Mouse (Mus musculus): ENCODE measurements around the gene Gm28035. TPM values are rescaled to one million over a fixed set of nuclear protein-coding genes. Genes with fewer than 3 reads are reported as not detected.

Gm28035 gene
- total RNA-seq, 2 experiments from 2014 or later, result 6.3 to 7.3 TPM

- intact Hi-C loops (cut with DNase I), result no loop called here
- no peak for DNase-seq (ENCODE audit: extremely low spot score in 1 of 2, low spot score in 2 of 2)
These were observed 41.3 kb downstream of the Gm28035 start for GRCm38 (mm10) chr2:30281651-30282050.

- intact Hi-C loops (cut with DNase I), result no loop called here
- DNase-seq (ENCODE audit: extremely low spot score in 1 of 2, low spot score in 2 of 2), result no peak
These were observed 42.8 kb downstream of the Gm28035 start for GRCm38 (mm10) chr2:30283193-30283592.

GRCm38 (mm10) chr2:30285004-30285403 is 44.6 kb downstream of the Gm28035 start:
- intact Hi-C loops (cut with DNase I), result no loop called here
- no peak for DNase-seq (ENCODE audit: extremely low spot score in 1 of 2, low spot score in 2 of 2)

GRCm38 (mm10) chr2:30285416-30286181 is 45.2 kb downstream of the Gm28035 start:
- no peak for DNase-seq (ENCODE audit: extremely low spot score in 1 of 2, low spot score in 2 of 2)
- intact Hi-C loops (cut with DNase I), result no loop called here

GRCm38 (mm10) chr2:30286192-30287026 is 46.0 kb downstream of the Gm28035 start, which contains the start of the genes Dolk and Nup188:
TSS of gene Dolk (minus strand) at chr2:30286334.
TSS of gene Nup188 (plus strand) at chr2:30286397.
- peak; percentile 94 to 99 for DNase-seq (ENCODE audit: extremely low spot score in 1 of 2, low spot score in 2 of 2)
- intact Hi-C loops (cut with DNase I), result no loop called here

GRCm38 (mm10) chr2:30287027-30287373 is 46.6 kb downstream of the Gm28035 start:
- DNase-seq (ENCODE audit: extremely low spot score in 1 of 2, low spot score in 2 of 2), result no peak
- intact Hi-C loops (cut with DNase I), result no loop called here

- no peak for DNase-seq (ENCODE audit: extremely low spot score in 1 of 2, low spot score in 2 of 2)
- intact Hi-C loops (cut with DNase I), result no loop called here
These were observed 59.2 kb downstream of the Gm28035 start for GRCm38 (mm10) chr2:30299525-30299924.

GRCm38 (mm10) chr2:30299966-30300365 is 59.6 kb downstream of the Gm28035 start:
- DNase-seq (ENCODE audit: extremely low spot score in 1 of 2, low spot score in 2 of 2), result no peak
- intact Hi-C loops (cut with DNase I), result loop anchor here (5.0 kb wide), 1 partner anchor 37 kb away; no protein-coding TSS in a partner anchor

- intact Hi-C loops (cut with DNase I), result no loop called here
- no peak for DNase-seq (ENCODE audit: extremely low spot score in 1 of 2, low spot score in 2 of 2)
These were observed 65.7 kb downstream of the Gm28035 start for GRCm38 (mm10) chr2:30306087-30306486.

- DNase-seq (ENCODE audit: extremely low spot score in 1 of 2, low spot score in 2 of 2), result no peak
- intact Hi-C loops (cut with DNase I), result no loop called here
These were observed 69.0 kb downstream of the Gm28035 start for GRCm38 (mm10) chr2:30309351-30309750.

GRCm38 (mm10) chr2:30311481-30311880 is 71.1 kb downstream of the Gm28035 start:
- no peak for DNase-seq (ENCODE audit: extremely low spot score in 1 of 2, low spot score in 2 of 2)
- intact Hi-C loops (cut with DNase I), result loop anchor here (10.0 kb wide), 1 partner anchor 397 kb away; no protein-coding TSS in a partner anchor

- intact Hi-C loops (cut with DNase I), result loop anchor here (10.0 kb wide), 1 partner anchor 401 kb away; no protein-coding TSS in a partner anchor
- no peak for DNase-seq (ENCODE audit: extremely low spot score in 1 of 2, low spot score in 2 of 2)
These were observed 75.8 kb downstream of the Gm28035 start for GRCm38 (mm10) chr2:30316136-30316535.

GRCm38 (mm10) chr2:30316955-30317354 is 76.6 kb downstream of the Gm28035 start:
- intact Hi-C loops (cut with DNase I), result loop anchor here (10.0 kb wide), 1 partner anchor 402 kb away; no protein-coding TSS in a partner anchor
- no peak for DNase-seq (ENCODE audit: extremely low spot score in 1 of 2, low spot score in 2 of 2)

- intact Hi-C loops (cut with DNase I), result loop anchor here (10.0 kb wide), 1 partner anchor 404 kb away; no protein-coding TSS in a partner anchor
These were observed 78.9 kb downstream of the Gm28035 start for GRCm38 (mm10) chr2:30319260-30319659.

GRCm38 (mm10) chr2:30323111-30323510 is 82.7 kb downstream of the Gm28035 start:
- DNase-seq (ENCODE audit: extremely low spot score in 1 of 2, low spot score in 2 of 2), result no peak
- intact Hi-C loops (cut with DNase I), result no loop called here

More at GRCm38 (mm10) chr2:30319260-30319659, 78.9 kb downstream of the Gm28035 start:
- no peak for DNase-seq (ENCODE audit: extremely low spot score in 1 of 2, low spot score in 2 of 2)

- DNase-seq (ENCODE audit: extremely low spot score in 1 of 2, low spot score in 2 of 2), result no peak
- intact Hi-C loops (cut with DNase I), result no loop called here
These were observed 84.9 kb downstream of the Gm28035 start for GRCm38 (mm10) chr2:30325296-30325695.

GRCm38 (mm10) chr2:30327276-30327675 is 86.9 kb downstream of the Gm28035 start:
- DNase-seq (ENCODE audit: extremely low spot score in 1 of 2, low spot score in 2 of 2), result no peak
- intact Hi-C loops (cut with DNase I), result no loop called here

- DNase-seq (ENCODE audit: extremely low spot score in 1 of 2, low spot score in 2 of 2), result no peak
- intact Hi-C loops (cut with DNase I), result no loop called here
These were observed 88.4 kb downstream of the Gm28035 start for GRCm38 (mm10) chr2:30328791-30329190.

All from left cerebral cortex, postnatal 10 days (tissue).